Mouse (Mus musculus): Measurements from ENCODE around the gene Pkdcc.

The Pkdcc gene

DNA sequence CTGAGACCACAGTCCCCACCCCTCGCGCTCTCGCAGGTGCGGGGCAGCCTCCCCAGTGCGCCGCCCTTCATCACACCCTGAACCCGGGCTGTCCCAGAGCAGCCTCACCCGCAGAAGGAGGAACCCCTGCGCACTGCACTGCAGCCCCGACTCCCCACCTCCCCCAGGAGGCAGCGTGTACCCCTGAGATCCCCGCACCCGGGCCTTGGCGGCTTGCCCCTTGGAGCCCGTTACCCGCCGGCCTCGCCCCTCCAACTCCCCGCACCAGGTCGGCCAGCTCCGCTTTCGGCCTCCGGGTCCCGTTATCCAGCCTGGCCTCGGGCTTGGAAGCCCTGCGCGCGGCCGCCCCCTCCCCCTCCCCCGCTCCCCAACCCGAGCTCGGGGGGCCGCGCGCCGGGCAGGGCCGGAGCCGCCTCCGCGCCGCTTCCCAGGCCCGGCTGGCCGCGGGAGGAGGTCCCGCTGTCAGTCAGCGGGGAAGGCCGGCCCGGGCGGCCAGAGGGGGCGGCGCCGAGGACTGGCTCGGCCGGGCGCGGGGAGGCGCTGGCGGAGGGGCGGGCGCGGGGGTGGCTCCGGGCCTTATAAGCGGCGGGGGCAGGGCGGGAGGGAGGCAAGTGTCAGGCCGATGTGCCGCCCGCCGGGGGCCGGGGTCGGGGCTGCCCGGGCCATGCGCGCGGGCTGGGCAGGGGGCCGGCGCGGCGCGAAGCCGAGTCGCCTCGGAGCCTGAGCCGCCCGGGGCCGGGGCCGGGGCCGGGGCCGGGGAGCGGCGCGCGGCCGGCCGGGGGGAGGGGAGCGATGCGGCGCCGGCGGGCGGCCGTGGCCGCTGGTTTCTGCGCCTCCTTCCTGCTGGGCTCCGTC is at the start of gene Pkdcc:
Pkdcc (plus strand) TSS at position 619 of the 855 bp plus-strand sequence.
- peak; percentile 75 for DNase-seq (ENCODE audit: low read depth, low spot score)

GRCm38 (mm10) chr17:83166195-83166594 is 48.9 kb upstream of the Pkdcc start:
- DNase-seq (ENCODE audit: low read depth, low spot score) = no peak

- no peak for DNase-seq (ENCODE audit: low read depth, low spot score)
Measured at GRCm38 (mm10) chr17:83176146-83176545, 38.9 kb upstream of the Pkdcc start.

DNA sequence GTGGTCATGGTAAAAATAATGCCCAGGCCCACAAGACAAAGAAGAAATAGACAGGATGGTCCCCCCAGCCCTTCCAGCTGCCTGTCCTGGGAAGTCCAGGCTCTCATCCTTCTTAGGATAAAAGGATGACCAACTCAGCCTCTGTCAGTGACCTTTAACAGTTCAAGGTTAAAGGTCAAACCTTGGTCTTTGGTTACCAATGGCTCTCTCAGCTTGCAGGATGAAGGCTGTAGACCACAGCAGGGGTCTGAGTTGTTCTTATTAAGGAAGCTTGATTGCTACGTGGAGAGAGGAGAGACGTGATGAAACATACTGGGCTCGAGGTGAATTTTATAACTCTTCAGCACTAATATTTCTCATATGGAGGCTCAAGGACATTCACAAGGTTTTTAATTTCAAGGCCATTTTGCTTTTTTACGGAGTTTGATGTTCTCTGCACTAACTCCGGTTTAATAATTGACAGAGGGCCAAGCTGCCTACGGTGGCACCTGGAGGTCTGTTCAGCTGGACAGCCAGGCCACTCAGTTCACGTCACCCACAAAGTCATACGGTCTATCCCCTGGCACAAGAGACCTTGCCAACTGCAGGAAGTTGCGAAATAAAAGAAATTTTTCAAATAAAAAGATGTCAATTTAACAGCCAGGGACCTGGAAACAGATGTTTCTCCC is 36.5 kb upstream of the Pkdcc start:
- DNase-seq (ENCODE audit: low read depth, low spot score) = no peak

GRCm38 (mm10) chr17:83179151-83179531 is 36.0 kb upstream of the Pkdcc start:
- peak; percentile 67 for DNase-seq (ENCODE audit: low read depth, low spot score)

GRCm38 (mm10) chr17:83179569-83179968 is 35.5 kb upstream of the Pkdcc start:
- DNase-seq (ENCODE audit: low read depth, low spot score) = no peak

DNA sequence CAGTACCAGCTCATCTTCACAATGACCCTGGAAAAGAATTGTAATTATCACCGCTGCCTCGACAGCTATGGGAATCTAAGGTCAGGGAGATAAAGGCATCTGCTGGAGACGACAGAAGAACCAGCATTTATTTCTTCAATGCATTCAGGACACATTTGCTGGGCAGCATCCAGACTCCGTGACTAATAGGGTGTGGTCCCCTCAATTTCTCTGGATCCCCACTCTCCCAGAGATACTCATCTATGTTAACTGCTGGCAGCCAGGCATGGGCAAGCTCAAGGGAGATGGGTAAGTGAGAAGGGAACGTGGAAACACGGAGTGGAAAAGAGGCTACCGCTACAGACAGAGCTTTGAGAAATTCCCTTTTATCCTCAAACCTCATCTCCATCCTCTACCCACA is 34.0 kb upstream of the Pkdcc start:
- DNase-seq (ENCODE audit: low read depth, low spot score) = no peak

DNA sequence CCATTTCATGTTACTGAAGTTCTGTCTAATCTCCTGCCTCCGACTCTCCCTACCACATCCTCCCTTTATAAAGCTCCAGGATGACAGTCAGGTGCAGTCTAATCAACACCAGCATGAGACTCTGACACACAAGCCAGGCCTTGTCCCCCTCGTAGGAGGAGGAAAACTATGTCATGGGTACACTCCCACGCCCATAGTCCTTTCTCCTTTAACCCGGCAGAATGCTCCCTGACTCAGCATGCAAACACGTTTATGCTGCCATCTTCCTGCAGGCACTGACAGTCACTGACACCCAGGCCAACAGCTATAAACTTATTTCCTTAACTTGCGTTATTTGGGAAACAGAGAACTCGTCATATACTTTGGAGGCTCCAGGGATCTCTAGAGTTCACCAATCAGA is 33.5 kb upstream of the Pkdcc start:
- no peak for DNase-seq (ENCODE audit: low read depth, low spot score)

GRCm38 (mm10) chr17:83182061-83182664 is 32.9 kb upstream of the Pkdcc start:
- DNase-seq (ENCODE audit: low read depth, low spot score) = no peak

DNA sequence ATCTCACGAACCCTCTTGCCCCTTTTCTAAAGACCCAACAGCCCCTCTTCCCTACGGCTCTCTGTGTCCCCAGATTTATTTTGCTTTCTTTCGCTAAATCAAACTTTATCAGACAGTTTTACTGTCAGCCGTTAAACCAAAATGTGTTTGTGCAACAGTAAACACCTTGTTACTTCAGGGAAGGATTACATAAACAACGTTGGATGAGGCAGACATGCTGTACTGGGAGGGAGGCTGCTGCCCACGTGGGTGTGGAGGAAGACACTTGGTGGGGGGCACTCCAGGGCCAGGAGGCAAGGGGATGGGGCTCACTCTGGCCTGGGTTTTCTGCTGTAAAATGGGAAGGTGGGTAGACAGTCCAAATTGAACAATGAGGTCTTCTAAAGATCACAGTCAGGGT is 32.3 kb upstream of the Pkdcc start:
- DNase-seq (ENCODE audit: low read depth, low spot score) = no peak

GRCm38 (mm10) chr17:83187751-83188565 is 27.1 kb upstream of the Pkdcc start:
- no peak for DNase-seq (ENCODE audit: low read depth, low spot score)

- no peak for DNase-seq (ENCODE audit: low read depth, low spot score)
Measured at GRCm38 (mm10) chr17:83190810-83191209, 24.3 kb upstream of the Pkdcc start.

- no peak for DNase-seq (ENCODE audit: low read depth, low spot score)
Measured at GRCm38 (mm10) chr17:83194491-83194890, 20.6 kb upstream of the Pkdcc start.

GRCm38 (mm10) chr17:83197361-83197923 is 17.6 kb upstream of the Pkdcc start:
- DNase-seq (ENCODE audit: low read depth, low spot score) = no peak

DNA sequence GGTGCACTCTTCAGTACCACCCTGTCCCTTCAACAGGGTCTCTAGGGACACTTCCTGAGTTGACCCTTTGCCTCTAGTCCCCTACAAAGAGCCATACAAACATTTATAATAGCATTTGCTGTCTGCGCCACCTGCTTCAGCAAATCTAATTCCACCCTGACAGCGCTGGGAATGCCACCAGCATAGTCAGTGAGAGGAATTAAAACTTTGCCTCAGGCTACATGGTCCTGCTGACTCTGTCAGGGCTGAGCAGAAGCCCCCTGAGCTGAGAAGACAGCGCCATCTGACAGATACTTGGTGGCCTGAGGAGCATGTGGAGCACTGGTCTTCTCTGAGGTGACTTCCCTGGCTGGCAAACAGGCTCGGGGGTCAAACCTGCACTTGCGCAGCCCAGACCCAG is 14.6 kb upstream of the Pkdcc start:
- no peak for DNase-seq (ENCODE audit: low read depth, low spot score)

DNA sequence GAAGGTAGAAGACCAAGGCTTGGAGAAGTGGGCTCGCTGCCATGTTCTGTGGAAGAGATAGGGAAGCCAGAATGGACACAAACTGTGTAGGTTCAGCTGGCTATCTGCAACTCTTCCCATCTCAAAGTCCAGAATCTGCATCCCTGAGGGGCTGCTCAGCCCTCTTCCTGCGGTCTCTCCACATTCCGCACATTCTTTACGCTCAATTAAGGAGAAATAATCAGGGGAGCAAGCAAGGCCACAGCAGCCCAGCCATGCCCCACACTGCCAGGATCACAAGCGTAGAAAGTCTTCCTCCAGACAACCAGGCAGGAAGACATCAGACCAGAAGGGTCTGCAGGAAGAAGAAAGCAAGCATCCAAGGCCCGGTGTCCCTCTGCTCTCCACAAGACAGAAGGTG is 13.8 kb upstream of the Pkdcc start:
- no peak for DNase-seq (ENCODE audit: low read depth, low spot score)

DNA sequence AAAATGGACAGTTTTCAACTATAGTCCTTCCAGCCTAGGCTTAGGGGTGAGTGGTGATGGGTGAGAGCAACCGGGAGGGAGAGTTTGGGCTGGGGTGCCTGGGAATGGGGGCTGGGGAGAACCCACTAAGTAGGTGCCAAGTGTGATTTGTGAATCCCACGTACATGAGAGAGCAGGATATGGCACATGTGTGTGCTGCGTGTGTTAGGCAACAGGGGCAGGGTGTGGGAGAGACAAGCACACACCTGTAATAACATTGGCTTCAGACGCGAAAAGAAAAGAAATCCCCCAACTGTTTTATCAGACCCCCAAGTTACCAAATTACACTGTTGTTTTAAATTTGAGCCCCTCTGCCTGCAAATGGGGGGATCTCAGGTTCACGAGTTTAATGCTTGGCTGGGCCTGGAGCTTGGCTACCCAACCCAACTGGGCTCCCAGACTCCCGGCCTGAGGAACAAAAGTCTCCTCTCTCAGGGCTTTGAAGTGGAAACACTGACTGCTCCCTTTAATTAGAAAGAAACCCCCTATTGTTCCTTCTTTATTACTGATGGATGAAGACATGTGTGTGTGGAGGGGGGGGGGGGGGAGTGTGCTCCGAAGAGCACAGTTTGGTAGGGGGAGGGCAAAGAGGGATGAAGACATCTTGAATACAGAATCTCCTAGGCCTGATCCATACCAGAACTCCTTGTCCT is 11.3 kb upstream of the Pkdcc start:
- no peak for DNase-seq (ENCODE audit: low read depth, low spot score)

DNA sequence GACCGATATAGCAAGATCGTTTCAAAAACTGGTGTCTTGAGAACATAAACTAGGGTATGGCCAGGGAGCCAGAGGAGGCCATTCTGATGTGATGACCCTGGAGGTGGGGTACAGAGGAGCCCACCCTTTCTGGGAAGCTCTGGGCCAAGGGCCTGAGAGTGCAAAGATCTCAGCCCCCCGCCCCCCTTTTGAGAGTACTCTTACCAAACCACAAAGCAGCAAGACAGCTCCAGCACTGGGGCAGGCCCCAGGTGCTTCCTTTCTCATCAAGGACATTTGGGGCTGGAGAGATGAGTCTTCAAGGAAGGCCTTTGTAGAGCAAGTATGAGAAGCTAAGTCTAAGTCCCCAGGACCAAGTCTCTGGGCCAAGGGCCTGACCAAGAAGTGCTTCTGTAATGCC is 7.8 kb upstream of the Pkdcc start:
- DNase-seq (ENCODE audit: low read depth, low spot score) = no peak

- no peak for DNase-seq (ENCODE audit: low read depth, low spot score)
Measured at GRCm38 (mm10) chr17:83208455-83208854, 6.6 kb upstream of the Pkdcc start.

DNA sequence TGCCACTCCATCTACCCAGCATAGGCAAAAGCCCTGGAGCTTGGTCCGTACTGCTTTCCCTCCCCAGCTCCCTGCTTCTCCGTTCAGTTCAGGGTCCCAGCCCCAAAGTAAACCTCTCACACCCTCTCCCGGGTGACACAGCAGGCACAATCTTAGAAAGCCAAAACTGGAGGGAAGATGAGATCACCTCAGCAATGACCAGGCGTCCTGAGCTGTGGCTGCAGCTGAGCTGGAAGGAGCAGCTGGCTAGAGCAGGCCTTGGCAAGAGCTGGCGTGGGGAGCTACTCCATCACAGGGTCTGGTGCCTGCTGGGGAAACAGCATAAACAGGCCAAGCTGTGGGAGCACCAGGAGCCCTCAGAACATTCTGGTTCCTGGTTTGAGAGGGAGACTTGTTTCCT is 4.6 kb upstream of the Pkdcc start:
- no peak for DNase-seq (ENCODE audit: low read depth, low spot score)

GRCm38 (mm10) chr17:83211196-83211595 is 3.9 kb upstream of the Pkdcc start:
- DNase-seq (ENCODE audit: low read depth, low spot score) = no peak
